Mouse (Mus musculus): ENCODE data around the gene Sptlc2. TPM values are rescaled to one million over a fixed set of nuclear protein-coding genes. Genes with fewer than 3 reads are reported as not detected.

Gene Sptlc2
- polyA plus RNA-seq, 1 experiment from 2014 or later, result 73.6 TPM

DNA sequence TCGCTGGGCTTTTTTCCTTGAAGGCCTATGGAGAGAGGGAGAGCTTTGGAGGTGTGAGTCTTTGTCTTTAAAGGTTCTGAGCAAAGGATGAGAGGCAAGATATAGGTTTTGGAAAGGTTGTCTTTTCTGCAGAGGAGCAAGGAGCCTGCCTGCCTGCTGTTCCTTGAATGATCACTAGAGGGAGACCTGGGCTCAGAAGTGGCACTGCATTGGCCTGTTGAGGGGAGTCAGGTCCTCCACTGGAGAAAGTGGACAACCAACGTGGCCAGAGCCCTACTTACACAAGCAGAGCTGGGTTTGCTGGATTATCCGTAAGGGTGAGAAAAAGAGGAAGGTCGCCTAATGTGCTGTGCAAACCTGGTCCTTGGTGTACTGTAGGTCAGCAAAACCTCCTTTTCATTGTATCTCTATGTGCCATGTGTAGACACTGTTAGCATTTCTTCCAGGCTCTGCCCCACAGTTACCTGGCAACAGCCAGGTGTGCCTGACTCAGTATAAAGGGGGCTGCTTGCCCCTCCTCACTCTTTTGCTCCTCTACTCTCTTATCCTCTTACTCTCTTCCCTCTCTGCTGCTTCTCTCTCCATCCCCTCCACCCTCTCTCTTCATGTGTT is 25.1 kb upstream of the Sptlc2 start:
- no peaks in the 10 kb centered on the region for H3K9me3 ChIP-seq (replicated peaks)
- H3K4me2 ChIP-seq (replicated peaks), result no peak overlapping the region
- H3K4me3 ChIP-seq (replicated peaks), result no peak overlapping the region
- no peak for ATAC-seq (ENCODE audit: insufficient number of reproducible peaks, low FRiP score, low TSS enrichment, low read depth)
- no peak overlapping the region for H3K27ac ChIP-seq (replicated peaks)
- no peaks in the 10 kb centered on the region for H3K27me3 ChIP-seq
- 27% methylated on average over 4 of the region's 4 CpGs for WGBS
- no peaks in the 10 kb centered on the region for H3K4me1 ChIP-seq
- H3K9ac ChIP-seq, result no peak overlapping the region
- no peaks in the 10 kb centered on the region for H3K36me3 ChIP-seq

DNA sequence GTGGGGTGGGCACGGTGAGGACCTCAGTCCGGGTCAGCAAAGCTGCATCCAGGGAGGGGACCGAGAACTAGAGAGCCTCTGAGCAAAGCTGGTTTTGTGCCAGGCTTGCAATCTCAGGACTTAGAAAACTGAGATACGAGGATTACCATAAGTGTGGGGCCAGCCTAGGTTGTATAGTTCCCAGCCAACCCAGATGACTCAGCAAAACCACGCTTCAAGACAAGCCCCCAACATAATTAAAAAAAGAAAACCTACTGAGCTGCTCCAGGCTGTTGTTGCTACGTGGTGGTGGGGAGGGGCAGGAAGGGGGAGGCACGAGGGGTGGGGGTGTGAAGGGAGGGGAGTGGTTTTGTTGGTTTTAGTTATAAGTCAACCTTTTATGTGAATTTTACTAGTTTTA is 22.8 kb upstream of the Sptlc2 start:
- Histone ChIP-seq H3K9ac (no peak overlapping the region), H3K4me3 (replicated peaks) (no peak overlapping the region), H3K27ac (replicated peaks) (no peak overlapping the region), H3K4me2 (replicated peaks) (no peak overlapping the region), H3K4me1 (peaks cover 7% of the 10 kb centered on the region; the same call in 1 of the 2 replicates), H3K36me3 (no peaks in the 10 kb centered on the region), H3K9me3 (replicated peaks) (no peaks in the 10 kb centered on the region), H3K27me3 (no peaks in the 10 kb centered on the region)
- ATAC-seq (ENCODE audit: insufficient number of reproducible peaks, low FRiP score, low TSS enrichment, low read depth), result no peak
- 32% methylated on average over 7 of the region's 7 CpGs for WGBS

DNA sequence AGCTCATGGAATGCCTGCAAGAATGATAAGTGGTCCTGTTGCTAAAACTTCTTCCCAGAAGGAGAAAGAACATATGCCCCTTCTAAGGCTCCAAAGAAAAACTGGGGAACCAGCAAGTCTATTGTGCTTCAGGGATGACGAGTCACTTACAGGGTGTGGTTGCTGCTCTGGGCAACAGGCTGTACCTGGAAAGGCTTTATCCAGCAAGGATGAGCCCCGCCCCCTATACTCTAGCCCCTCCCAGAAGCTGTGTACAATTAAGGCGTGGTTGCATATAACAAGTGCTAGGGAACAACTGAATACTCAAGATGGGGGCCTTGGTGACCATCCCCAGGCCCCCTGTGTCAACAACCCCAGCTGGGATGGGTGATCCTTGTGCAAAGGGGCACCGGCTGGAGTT is 21.0 kb upstream of the Sptlc2 start:
- Histone ChIP-seq H3K9me3 (replicated peaks) (no peaks in the 10 kb centered on the region), H3K36me3 (no peaks in the 10 kb centered on the region), H3K27me3 (no peaks in the 10 kb centered on the region), H3K4me1 (peaks cover 7% of the 10 kb centered on the region; the same call in 1 of the 2 replicates), H3K4me3 (replicated peaks) (no peak overlapping the region), H3K9ac (no peak overlapping the region), H3K27ac (replicated peaks) (no peak overlapping the region), H3K4me2 (replicated peaks) (no peak overlapping the region)
- ATAC-seq (ENCODE audit: insufficient number of reproducible peaks, low FRiP score, low TSS enrichment, low read depth), result no peak
- 79% methylated on average over 4 of the region's 4 CpGs for WGBS

DNA sequence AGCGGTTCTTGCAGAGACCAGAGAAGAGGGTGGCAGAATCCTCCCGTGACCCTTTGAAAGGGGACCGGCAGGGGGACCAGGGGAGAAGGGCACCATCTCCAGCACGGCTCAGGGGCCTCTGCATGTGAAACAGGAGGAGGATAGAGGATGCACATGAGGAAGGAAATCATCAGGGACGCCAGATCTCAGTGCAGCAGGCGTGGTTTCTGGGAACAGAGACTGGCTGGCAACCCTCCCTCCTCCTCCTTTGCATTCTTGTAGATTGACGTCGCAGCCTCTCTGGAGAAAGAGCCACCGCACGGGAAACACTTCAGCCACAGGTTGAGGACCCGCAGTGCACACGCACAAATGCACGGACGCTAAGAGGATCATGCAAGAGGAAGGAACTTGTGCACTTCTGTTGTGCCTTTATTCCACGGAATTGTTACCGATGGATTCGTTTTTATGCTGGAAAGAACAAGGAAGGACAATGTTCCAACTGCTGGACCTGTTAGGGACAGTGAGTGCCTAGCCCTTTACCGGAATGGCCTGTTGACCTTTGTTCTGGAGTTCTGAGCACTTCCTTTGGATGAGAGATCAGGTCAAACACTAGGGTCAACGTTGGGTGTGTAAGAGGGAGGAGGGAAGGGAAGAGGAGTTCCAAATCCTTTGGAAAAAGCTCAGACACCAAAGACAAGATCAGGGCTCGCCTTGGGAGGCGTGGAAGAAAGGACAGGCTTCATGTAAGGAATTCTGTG is 19.9 kb upstream of the Sptlc2 start:
- H3K27me3 ChIP-seq, result no peaks in the 10 kb centered on the region
- H3K27ac ChIP-seq (replicated peaks), result no peak overlapping the region
- peaks cover 7% of the 10 kb centered on the region; the same call in 1 of the 2 replicates for H3K4me1 ChIP-seq
- 28% methylated on average over 21 of the region's 21 CpGs for WGBS
- ATAC-seq (ENCODE audit: insufficient number of reproducible peaks, low FRiP score, low TSS enrichment, low read depth), result no peak
- H3K36me3 ChIP-seq, result no peaks in the 10 kb centered on the region
- peak overlapping the region; percentile 27 for H3K4me2 ChIP-seq (replicated peaks)
- H3K4me3 ChIP-seq (replicated peaks), result no peak overlapping the region
- H3K9me3 ChIP-seq (replicated peaks), result no peaks in the 10 kb centered on the region
- H3K9ac ChIP-seq, result no peak overlapping the region

DNA sequence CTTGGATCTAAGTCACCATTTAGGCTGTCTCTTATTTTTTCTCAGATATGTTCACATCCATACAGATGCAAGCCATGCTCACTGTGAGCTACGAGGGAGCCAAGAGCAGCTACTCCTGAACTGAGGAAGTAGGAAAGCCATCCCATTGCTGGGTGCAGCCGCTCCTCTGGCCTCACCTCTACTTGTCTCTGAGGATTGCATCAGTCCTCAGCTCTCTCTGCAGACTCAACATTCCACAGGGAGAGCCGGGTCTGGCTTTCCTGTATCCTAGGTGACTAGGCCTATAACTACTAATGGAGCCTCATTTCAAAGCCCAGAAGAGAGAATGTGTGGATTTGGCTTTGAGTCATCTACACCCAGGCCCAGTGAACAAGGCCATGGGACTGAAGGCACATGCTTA is 17.6 kb upstream of the Sptlc2 start:
- H3K36me3 ChIP-seq, result no peaks in the 10 kb centered on the region
- peaks cover 7% of the 10 kb centered on the region; the same call in 1 of the 2 replicates for H3K4me1 ChIP-seq
- no peak overlapping the region for H3K4me3 ChIP-seq (replicated peaks)
- H3K9me3 ChIP-seq (replicated peaks), result no peaks in the 10 kb centered on the region
- H3K4me2 ChIP-seq (replicated peaks), result no peak overlapping the region
- H3K27ac ChIP-seq (replicated peaks), result no peak overlapping the region
- no peaks in the 10 kb centered on the region for H3K27me3 ChIP-seq
- no peak overlapping the region for H3K9ac ChIP-seq
- 74% methylated on average over 3 of the region's 3 CpGs for WGBS
- no peak for ATAC-seq (ENCODE audit: insufficient number of reproducible peaks, low FRiP score, low TSS enrichment, low read depth)

DNA sequence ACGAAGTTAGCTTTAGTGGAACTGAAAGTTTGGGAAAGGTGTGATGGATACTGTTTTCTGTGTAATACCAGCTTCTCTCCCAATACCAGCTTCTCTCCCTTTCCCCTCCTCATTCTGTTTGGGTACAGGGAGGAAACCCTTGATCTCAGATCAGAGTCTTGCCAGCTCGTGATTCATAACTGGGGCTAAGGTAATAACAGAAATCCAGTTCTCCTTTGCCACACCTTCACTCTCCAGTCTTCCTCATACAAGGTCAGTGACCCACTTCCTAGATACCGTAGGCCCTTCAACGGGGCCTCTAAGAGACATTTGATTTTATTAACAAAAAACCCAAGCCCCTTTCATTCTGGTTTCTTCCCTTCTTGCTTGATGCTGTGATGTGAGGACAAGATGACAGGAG is 17.0 kb upstream of the Sptlc2 start:
- no peak for ATAC-seq (ENCODE audit: insufficient number of reproducible peaks, low FRiP score, low TSS enrichment, low read depth)
- H3K4me2 ChIP-seq (replicated peaks), result no peak overlapping the region
- WGBS, result 85% methylated on average over 4 of the region's 4 CpGs
- no peaks in the 10 kb centered on the region for H3K27me3 ChIP-seq
- H3K9me3 ChIP-seq (replicated peaks), result no peaks in the 10 kb centered on the region
- H3K36me3 ChIP-seq, result no peaks in the 10 kb centered on the region
- H3K4me3 ChIP-seq (replicated peaks), result no peak overlapping the region
- no peak overlapping the region for H3K27ac ChIP-seq (replicated peaks)
- no peak overlapping the region for H3K9ac ChIP-seq
- H3K4me1 ChIP-seq, result peaks cover 7% of the 10 kb centered on the region; the same call in 1 of the 2 replicates

DNA sequence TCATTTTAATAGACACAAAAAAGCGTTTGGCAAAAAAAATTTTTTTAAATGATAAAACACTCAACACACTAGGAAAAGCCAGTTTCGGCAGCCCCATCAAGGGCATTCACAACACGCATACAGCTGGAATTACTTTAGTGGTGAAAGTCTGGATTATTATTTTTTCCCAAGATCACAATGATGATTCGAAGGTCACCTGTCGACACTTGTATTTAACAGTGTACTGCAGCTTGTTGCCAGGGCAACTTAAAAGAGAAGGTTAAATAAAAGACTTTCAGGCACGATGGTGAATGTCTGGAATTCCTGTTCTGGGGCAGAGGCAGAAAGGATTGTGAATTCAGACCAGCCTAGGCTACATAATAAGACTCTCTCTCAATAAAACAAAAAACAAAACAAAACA is 13.7 kb upstream of the Sptlc2 start:
- Histone ChIP-seq H3K9ac (no peak overlapping the region), H3K9me3 (replicated peaks) (no peaks in the 10 kb centered on the region), H3K36me3 (no peaks in the 10 kb centered on the region), H3K4me2 (replicated peaks) (no peak overlapping the region), H3K4me3 (replicated peaks) (no peak overlapping the region), H3K27ac (replicated peaks) (no peak overlapping the region), H3K4me1 (no peaks in the 10 kb centered on the region), H3K27me3 (no peaks in the 10 kb centered on the region)
- 40% methylated on average over 6 of the region's 6 CpGs for WGBS
- ATAC-seq (ENCODE audit: insufficient number of reproducible peaks, low FRiP score, low TSS enrichment, low read depth), result no peak

DNA sequence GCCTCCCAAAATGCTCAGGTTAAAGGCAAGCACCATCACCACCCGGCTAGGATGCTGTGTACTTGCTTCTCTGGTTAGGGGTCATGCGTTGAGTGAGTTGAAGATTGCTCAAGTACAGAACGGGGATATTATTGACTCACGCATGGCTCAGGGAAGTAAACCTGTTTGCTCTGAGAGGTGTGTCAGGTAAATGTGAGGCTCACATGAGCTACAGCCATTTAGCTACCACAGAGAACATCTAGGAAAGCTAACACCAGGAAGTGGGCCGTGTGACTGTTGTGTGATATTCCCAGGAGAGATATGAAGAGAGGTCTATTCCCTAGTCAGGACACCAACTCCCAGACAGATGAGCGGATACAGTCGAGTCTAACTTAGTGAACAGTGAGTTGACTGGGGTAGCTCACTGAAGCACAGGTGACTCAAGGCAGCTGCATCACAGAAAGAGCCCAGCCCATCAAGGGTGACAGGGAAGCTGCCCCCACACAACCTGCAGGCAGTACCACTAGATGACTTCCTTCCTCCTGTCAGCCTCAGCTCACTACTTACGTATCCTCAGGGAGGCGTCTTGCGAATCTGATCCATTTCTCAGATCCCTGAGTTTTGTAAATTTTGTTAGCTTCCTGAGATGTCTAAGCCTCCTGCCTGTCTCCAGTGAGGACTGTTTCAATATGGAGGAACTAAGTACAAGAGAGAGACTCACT is 11.1 kb upstream of the Sptlc2 start:
- ATAC-seq (ENCODE audit: insufficient number of reproducible peaks, low FRiP score, low TSS enrichment, low read depth), result no peak
- Histone ChIP-seq H3K27me3 (no peaks in the 10 kb centered on the region), H3K27ac (replicated peaks) (no peak overlapping the region), H3K4me1 (no peaks in the 10 kb centered on the region), H3K9me3 (replicated peaks) (no peaks in the 10 kb centered on the region), H3K36me3 (no peaks in the 10 kb centered on the region), H3K9ac (no peak overlapping the region), H3K4me3 (replicated peaks) (no peak overlapping the region), H3K4me2 (replicated peaks) (no peak overlapping the region)
- 75% methylated on average over 10 of the region's 10 CpGs for WGBS

DNA sequence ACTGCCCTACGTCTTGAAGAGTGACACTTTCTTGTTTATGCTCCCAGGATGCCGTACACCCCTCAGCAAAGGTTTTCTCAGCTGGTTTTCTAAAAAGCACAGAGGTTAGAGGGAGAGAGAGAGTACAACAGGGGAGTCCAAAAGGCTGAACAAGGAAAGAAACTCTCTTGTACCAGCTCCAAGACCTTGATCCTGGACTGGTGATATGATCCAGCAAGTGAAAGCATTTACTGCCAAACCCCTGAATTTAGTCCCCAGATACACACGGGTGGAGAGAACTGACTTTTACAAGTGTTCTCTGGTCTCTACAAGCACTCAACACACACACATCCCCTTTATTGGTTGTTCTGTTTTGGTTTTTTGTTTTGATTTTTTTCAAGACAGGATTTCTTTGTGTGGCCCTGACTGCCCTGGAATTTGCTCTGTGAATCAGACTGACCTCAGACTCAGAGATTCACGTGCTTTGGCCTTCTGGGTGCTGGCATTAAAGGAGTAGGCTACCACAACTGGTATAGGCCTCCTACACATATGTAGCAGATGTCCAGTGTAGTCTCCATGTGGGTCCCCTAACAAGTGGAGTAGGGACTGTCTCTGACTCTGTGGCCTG is 9.8 kb upstream of the Sptlc2 start:
- H3K27me3 ChIP-seq, result no peaks in the 10 kb centered on the region
- no peak overlapping the region for H3K9ac ChIP-seq
- no peaks in the 10 kb centered on the region for H3K4me1 ChIP-seq
- WGBS, result 68% methylated on average over 4 of the region's 4 CpGs
- H3K4me3 ChIP-seq (replicated peaks), result no peak overlapping the region
- no peak overlapping the region for H3K4me2 ChIP-seq (replicated peaks)
- H3K9me3 ChIP-seq (replicated peaks), result no peaks in the 10 kb centered on the region
- ATAC-seq (ENCODE audit: insufficient number of reproducible peaks, low FRiP score, low TSS enrichment, low read depth), result no peak
- no peaks in the 10 kb centered on the region for H3K36me3 ChIP-seq
- no peak overlapping the region for H3K27ac ChIP-seq (replicated peaks)

DNA sequence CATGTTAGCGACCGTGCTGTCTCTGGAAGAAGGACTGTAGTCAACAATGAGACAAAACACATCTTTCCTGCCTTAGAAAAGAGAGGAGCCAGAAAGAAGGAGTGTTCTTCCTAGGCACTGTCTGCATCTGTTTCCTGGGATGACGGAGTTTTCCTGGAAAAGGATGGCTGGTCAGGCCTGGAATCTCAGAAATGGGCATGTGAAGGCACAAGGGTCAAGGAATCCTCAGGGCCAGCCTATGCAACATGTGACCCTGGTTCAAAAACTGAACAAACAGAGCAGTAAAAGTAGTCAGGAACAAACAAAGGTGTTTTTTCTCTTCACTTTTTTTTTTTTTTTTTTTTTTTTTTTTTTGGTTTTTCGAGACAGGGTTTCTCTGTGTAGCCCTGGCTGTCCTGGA is 9.0 kb upstream of the Sptlc2 start:
- Histone ChIP-seq H3K9me3 (replicated peaks) (no peaks in the 10 kb centered on the region), H3K27ac (replicated peaks) (no peak overlapping the region)
- WGBS, result 75% methylated on average over 4 of the region's 4 CpGs

DNA sequence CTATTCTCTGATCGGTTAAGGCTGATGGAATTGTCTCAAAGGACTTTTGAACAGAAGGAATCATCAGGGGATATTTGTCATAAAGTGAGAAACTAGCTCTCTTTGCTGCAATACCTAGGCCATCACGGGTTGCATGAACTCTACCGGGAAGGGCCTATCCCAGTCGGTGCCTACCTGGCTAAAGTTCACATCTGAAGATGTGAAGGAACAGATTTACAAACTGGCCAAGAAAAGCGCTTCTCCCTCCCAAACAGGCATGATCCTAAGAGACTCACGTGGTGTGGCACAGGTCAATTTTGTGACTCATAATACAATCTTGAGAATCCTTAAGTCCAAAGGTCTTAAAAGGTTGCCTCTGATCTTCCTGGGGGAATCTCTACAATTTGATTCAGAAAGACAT is 6.2 kb upstream of the Sptlc2 start:
- Histone ChIP-seq H3K9me3 (replicated peaks) (no peaks in the 10 kb centered on the region), H3K4me2 (replicated peaks) (no peak overlapping the region), H3K9ac (no peak overlapping the region), H3K27me3 (no peaks in the 10 kb centered on the region), H3K27ac (replicated peaks) (no peak overlapping the region), H3K4me3 (replicated peaks) (no peak overlapping the region), H3K36me3 (no peaks in the 10 kb centered on the region), H3K4me1 (no peaks in the 10 kb centered on the region)
- no peak for ATAC-seq (ENCODE audit: insufficient number of reproducible peaks, low FRiP score, low TSS enrichment, low read depth)
- WGBS, result 85% methylated on average over 6 of the region's 6 CpGs

More for the DNA sequence above, 9.0 kb upstream of the Sptlc2 start:
- Histone ChIP-seq H3K4me3 (replicated peaks) (no peak overlapping the region), H3K4me2 (replicated peaks) (no peak overlapping the region), H3K4me1 (no peaks in the 10 kb centered on the region), H3K9ac (no peak overlapping the region), H3K36me3 (no peaks in the 10 kb centered on the region), H3K27me3 (no peaks in the 10 kb centered on the region)
- ATAC-seq (ENCODE audit: insufficient number of reproducible peaks, low FRiP score, low TSS enrichment, low read depth), result no peak
